Mouse (Mus musculus): ENCODE data around the gene Hspa5. TPM values are rescaled to one million over a fixed set of nuclear protein-coding genes. Genes with fewer than 3 reads are reported as not detected.

The Hspa5 gene
- polyA plus RNA-seq (2012; rRNA removed), result 378 and 533 TPM in 2 replicates

GRCm38 (mm10) chr2:34771368-34772226 lies at the start of gene Hspa5:
Gene Hspa5 (plus strand): TSS chr2:34771970.

GRCm38 (mm10) chr2:34754551-34755358 lies 17.0 kb upstream of the Hspa5 start, which contains the start of gene Gapvd1:
Gene Gapvd1 (minus strand): TSS chr2:34755232.

GRCm38 (mm10) chr2:34799357-34800256 lies 27.8 kb downstream of the Hspa5 start, which contains the start of gene Rabepk:
Gene Rabepk (minus strand): TSS chr2:34799912.

GRCm38 (mm10) chr2:34825827-34826459 lies 54.2 kb downstream of the Hspa5 start, which contains the start of gene Fbxw2:
Gene Fbxw2 (minus strand): TSS chr2:34826311.

Other genes starting within 250 kb of the Hspa5 start
- 52.8 TPM in 2 replicates for gene Gapvd1, start 16.7 kb upstream of the Hspa5 start, polyA plus RNA-seq (2012; rRNA removed)
- gene Rabepk, start 27.9 kb downstream of the Hspa5 start, polyA plus RNA-seq (2012; rRNA removed), result 22.8 and 24.4 TPM in 2 replicates
- 60.1 and 67.5 TPM in 2 replicates for gene Fbxw2, start 54.3 kb downstream of the Hspa5 start, polyA plus RNA-seq (2012; rRNA removed)
- gene Gm34653, start 61.0 kb downstream of the Hspa5 start, polyA plus RNA-seq (2012; rRNA removed), result 0.06 and 0.08 TPM in 2 replicates
- gene Cutal, start 102.4 kb downstream of the Hspa5 start, polyA plus RNA-seq (2012; rRNA removed), result 0.17 and 0.21 TPM in 2 replicates
- gene Psmd5, start 103.0 kb downstream of the Hspa5 start, polyA plus RNA-seq (2012; rRNA removed), result 51.5 and 54.6 TPM in 2 replicates
- gene Phf19, start 142.1 kb downstream of the Hspa5 start, polyA plus RNA-seq (2012; rRNA removed), result 4.2 and 5.0 TPM in 2 replicates
- 1.4 and 3.7 TPM in 2 replicates for gene Traf1, start 189.8 kb downstream of the Hspa5 start, polyA plus RNA-seq (2012; rRNA removed)